Comparison of ENCODE assay signal across 8 mouse cellular contexts in genomic region chr5:44975456-44976195, GRCm38 (mm10).
A peak's percentile ranks its signal among the peaks of the same experiment; 100 is the strongest.
DNase-seq lines count a peak whose midpoint lies in the region; ATAC-seq and TF ChIP-seq lines count a peak whose summit lies in the region.

No protein-coding gene starts in this region.

- no peak for TF ChIP-seq CTCF in gastrocnemius, adult 2 months (IDR thresholded peaks at IDR 0.05)
- TF ChIP-seq CTCF in lung, postnatal 0 days (IDR thresholded peaks at IDR 0.05), result no peak

- H3K9ac ChIP-seq in lung, postnatal 0 days (replicated peaks; ENCODE audit: low read depth), result no peak overlapping the region

- no peaks in the 10 kb centered on the region for H3K36me3 ChIP-seq in lung, postnatal 0 days (ENCODE audit: insufficient read depth, low read length)

- WGBS in lung, postnatal 0 days, result 46% methylated on average over 9 of the region's 9 CpGs

- peak; percentile 71 for DNase-seq in adipocyte (ENCODE audit: low spot score)
- peak; percentile 76 for DNase-seq in embryo, embryonic 11 days
- peak; percentile 53 for DNase-seq in gastrocnemius, adult 2 months
- peak; percentile 10 for DNase-seq in kidney, postnatal 14 days
- peak; percentile 42 for DNase-seq in lung, postnatal 0 days (ENCODE audit: low spot score)
- DNase-seq in right cerebral cortex, adult 18-20 months, result peak; percentile 13
- DNase-seq in urinary bladder, postnatal 4 days (ENCODE audit: low spot score in 2 of 2), result no peak
- no peak for DNase-seq in adrenal gland, postnatal 25 days

- no peaks in the 10 kb centered on the region for H3K9me3 ChIP-seq in lung, postnatal 0 days (ENCODE audit: low read length)

- H3K4me2 ChIP-seq in lung, postnatal 0 days (replicated peaks; ENCODE audit: low read depth, low read length), result no peak overlapping the region

- intact Hi-C loops in gastrocnemius, adult 2 months (cut with DNase I), result no loop called here

- no peaks in the 10 kb centered on the region for H3K4me1 ChIP-seq in lung, postnatal 0 days (ENCODE audit: insufficient read depth, low read depth, low read length)

- no peak for TF ChIP-seq EP300 in lung, postnatal 0 days (IDR thresholded peaks at IDR 0.05)

- no peaks in the 10 kb centered on the region for H3K27me3 ChIP-seq in lung, postnatal 0 days (replicated peaks; ENCODE audit: insufficient read depth, low read length)

- no peak; the same call in 1 of the 2 replicates for ATAC-seq in lung, postnatal 0 days

- peak overlapping the region; percentile 52 for H3K27ac ChIP-seq in gastrocnemius, adult 2 months
- no peak overlapping the region for H3K27ac ChIP-seq in lung, postnatal 0 days (ENCODE audit: low read length)

- no peak overlapping the region for H3K4me3 ChIP-seq in gastrocnemius, adult 2 months
- H3K4me3 ChIP-seq in lung, postnatal 0 days (ENCODE audit: low read depth, low read length), result no peak overlapping the region

Comparison
In these comparisons a context has a peak if more than half of its experiments do, and no peak if none do; other contexts are left out.
1. DNase-seq: peak in adipocyte (single experiment), embryo, embryonic 11 days (single experiment), gastrocnemius, adult 2 months (single experiment), kidney, postnatal 14 days (single experiment), lung, postnatal 0 days (single experiment) and right cerebral cortex, adult 18-20 months (single experiment); none in urinary bladder, postnatal 4 days (0 of 2) and adrenal gland, postnatal 25 days (single experiment).